Mouse (Mus musculus) liver, embryonic 16.5 days (tissue): Measurements from ENCODE around the gene Yif1a. TPM values are rescaled to one million over a fixed set of nuclear protein-coding genes. Genes with fewer than 3 reads are reported as not detected.
"Not testable (repeated sequence)": the region's sequence is repeated elsewhere in the genome, so short reads cannot be mapped to it uniquely, and the experiment has no call there.

Source experiments
- ATAC-seq: fragments of 200-750 bp; cut with Nextera tagmentation; 2 replicates; pipeline ENCODE4 v1.8.0; 2017; ENCODE audit warnings: low read depth, mild to moderate bottlenecking, moderate number of reproducible peaks, moderate library complexity
- H3K27ac ChIP-seq: fragments of 300-500 bp; sonication (generic); 2 replicates; pipeline ENCODE4 v1.5.1; 2014; ENCODE audit warnings: mild to moderate bottlenecking, low read length
- H3K27me3 ChIP-seq: fragments of 300-500 bp; sonication (generic); 2 replicates; pipeline ENCODE4 v1.6.1; 2014; ENCODE audit warnings: low read depth, low read length, mixed read lengths; ENCODE audit not compliant: control insufficient read depth, insufficient read depth
- H3K36me3 ChIP-seq: fragments of 300-500 bp; sonication (generic); 2 replicates; pipeline ENCODE4 v1.6.1; 2014; ENCODE audit warnings: mild to moderate bottlenecking; ENCODE audit not compliant: control insufficient read depth, insufficient read depth
- H3K4me1 ChIP-seq: fragments of 300-500 bp; sonication (generic); 2 replicates; pipeline ENCODE4 v1.6.1; 2014; ENCODE audit warnings: low read depth, low read length, mixed read lengths; ENCODE audit not compliant: control insufficient read depth
- H3K4me2 ChIP-seq: fragments of 300-500 bp; sonication (generic); 2 replicates; pipeline ENCODE4 v1.6.1; 2014; ENCODE audit warnings: low read depth, low read length, mixed read lengths
- H3K4me3 ChIP-seq: fragments of 300-500 bp; sonication (generic); 2 replicates; pipeline ENCODE4 v1.5.1; 2014; ENCODE audit warnings: low read depth, mild to moderate bottlenecking, low read length
- H3K9ac ChIP-seq: fragments of 300-500 bp; sonication (generic); 2 replicates; pipeline ENCODE4 v1.6.1; 2014; ENCODE audit warnings: low read depth, low read length
- H3K9me3 ChIP-seq: fragments of 300-500 bp; sonication (generic); replicated peaks from 2 replicates; pipeline ENCODE4 v1.6.1; 2016; ENCODE audit warnings: low read length; ENCODE audit not compliant: control insufficient read depth
- whole genome bisulfite sequencing: fragments of 180-500 bp; shearing (Covaris S2); extraction: QIAGEN DNeasy Blood & Tissue Kit; methylation state at CpG from one replicate; pipeline ENCODE4 v1.1.7; 2014; ENCODE audit not compliant: insufficient replicate concordance; 5-methylcytosine and 5-hydroxymethylcytosine counted together
- polyA plus RNA-seq: library from polyadenylated mRNA; unstranded; fragments of >200 nt; fragmentation: Nextera tagmentation; extraction: Ambion mirVana; gene quantifications from 2 replicates; pipeline ENCODE4 v1.2.1, GENCODE M21; 2015

The Yif1a gene
- polyA plus RNA-seq, 1 experiment from 2014 or later, result 53.1 TPM

DNA sequence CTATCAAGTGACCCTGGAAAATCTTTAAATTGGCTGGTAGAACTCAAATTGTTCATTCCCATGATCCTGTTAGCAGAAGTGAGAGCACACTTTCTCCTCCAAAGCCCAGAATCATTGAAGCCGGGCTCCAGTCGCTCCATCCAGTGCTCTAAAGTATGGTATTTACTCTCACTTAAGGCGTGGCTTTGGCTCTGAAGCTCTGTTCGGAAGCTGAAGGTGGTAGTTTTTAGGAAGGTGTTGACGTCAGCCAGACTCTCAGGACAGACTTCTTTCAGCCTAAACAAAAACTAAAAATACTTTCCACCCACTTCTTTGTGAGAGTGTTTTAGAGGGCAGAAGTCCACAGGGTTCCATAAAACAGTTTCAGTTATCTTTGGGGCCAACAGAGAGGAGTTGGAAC is 14.8 kb upstream of the Yif1a start:
- WGBS, result 32% methylated on average over 5 of the region's 5 CpGs
- Histone ChIP-seq H3K4me2 (no peak overlapping the region), H3K27ac (no peak overlapping the region), H3K4me3 (no peak overlapping the region), H3K4me1 (peaks cover 25% of the 10 kb centered on the region), H3K36me3 (no peaks in the 10 kb centered on the region), H3K27me3 (peaks cover 30% of the 10 kb centered on the region), H3K9me3 (no peaks in the 10 kb centered on the region), H3K9ac (no peak overlapping the region)
- no peak for ATAC-seq

- ATAC-seq, result no peak
- Histone ChIP-seq H3K27me3 (peaks cover 45% of the 10 kb centered on the region), H3K4me1 (no peaks in the 10 kb centered on the region), H3K9me3 (no peaks in the 10 kb centered on the region), H3K4me2 (no peak overlapping the region), H3K36me3 (no peaks in the 10 kb centered on the region), H3K27ac (no peak overlapping the region), H3K9ac (no peak overlapping the region), H3K4me3 (no peak overlapping the region)
- 72% methylated on average over 1 of the region's 1 CpGs for WGBS
Observed at GRCm38 (mm10) chr19:5079279-5079678, 9.1 kb upstream of the Yif1a start.

DNA sequence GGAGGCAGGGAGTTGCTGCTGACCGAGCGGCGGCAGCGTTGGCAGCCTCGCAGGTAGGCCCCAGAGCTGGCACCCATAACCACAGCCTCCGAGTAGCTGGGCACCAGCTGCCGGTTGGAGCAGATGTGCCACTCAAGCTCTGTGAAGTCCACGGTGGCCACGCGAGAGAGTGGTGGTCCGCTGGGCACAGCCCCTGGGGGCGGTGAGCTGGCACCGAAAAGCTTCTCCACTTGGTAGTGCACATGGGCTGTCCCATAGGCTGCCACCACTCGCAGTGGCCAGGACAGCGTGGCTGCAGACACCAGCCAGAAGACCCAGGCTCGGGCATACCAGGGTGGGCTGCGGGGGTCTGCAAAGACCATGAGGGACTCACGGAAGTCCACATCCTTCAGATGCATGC is 6.3 kb upstream of the Yif1a start:
- 62% methylated on average over 18 of the region's 18 CpGs for WGBS
- no peak for ATAC-seq
- peaks cover 9% of the 10 kb centered on the region for H3K4me1 ChIP-seq
- no peak overlapping the region for H3K4me2 ChIP-seq
- H3K4me3 ChIP-seq, result no peak overlapping the region
- H3K36me3 ChIP-seq, result no peaks in the 10 kb centered on the region
- H3K9ac ChIP-seq, result no peak overlapping the region
- H3K9me3 ChIP-seq, result no peaks in the 10 kb centered on the region
- H3K27ac ChIP-seq, result no peak overlapping the region
- peaks cover 71% of the 10 kb centered on the region for H3K27me3 ChIP-seq

DNA sequence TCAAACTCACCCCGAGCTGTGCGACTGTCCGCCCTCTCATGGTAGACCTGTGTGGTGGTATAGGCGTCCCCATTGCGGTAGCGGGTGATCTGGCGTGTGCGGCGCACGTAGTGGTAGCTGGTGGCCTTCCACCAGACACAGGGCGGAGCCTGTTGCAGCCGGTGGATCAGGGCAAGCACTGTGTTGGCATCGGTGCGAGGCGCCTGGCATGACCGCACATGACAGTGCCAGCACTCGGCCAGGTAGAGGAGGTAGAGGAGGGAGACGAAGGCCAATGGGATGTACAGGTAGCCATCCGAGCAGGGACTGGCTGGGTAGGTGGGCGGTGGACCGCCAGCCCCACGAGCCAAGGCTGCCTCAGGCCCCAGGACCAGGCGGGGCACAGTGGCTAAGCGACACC is 5.7 kb upstream of the Yif1a start:
- no peak for ATAC-seq
- 57% methylated on average over 24 of the region's 24 CpGs for WGBS
- H3K27me3 ChIP-seq, result peaks cover 72% of the 10 kb centered on the region

DNA sequence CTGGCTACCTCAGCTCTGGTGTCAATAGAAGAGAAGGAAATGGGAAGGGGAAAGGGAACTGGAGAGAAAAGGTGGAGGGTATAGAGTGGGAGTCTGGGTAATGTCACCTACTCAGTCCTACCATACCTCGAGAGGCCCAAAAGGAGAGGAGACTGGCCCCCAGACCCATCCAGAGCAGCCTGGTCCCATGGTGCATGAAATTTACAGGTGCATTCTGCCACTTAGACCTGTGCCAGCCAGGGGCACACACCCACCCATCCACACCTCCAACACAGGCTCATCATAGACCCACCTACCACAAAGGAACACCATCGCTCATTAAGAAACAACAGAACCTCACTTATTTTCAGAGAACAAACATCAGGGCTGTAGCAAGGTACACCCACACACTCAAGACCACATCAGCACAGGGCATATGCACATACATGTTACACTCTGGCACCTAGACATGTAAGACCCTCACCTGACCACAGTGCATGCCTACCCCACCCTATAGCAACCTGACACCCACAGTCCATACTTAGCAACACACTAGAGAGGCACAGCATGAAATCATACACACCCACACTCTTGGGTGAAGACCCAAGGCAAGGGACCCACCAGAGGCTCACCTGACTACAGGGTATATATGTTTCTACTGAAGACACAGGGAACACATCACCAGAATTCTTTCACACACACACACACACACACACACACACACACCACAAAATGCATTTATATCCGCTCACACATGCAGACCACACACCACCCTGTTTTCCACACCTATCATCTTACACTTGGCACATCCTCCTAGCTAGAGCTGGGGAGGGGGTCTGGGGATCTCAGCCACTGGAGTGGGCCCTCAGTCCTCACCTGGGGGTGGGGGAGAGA is 4.1 kb upstream of the Yif1a start:
- Histone ChIP-seq H3K27ac (no peak overlapping the region), H3K9me3 (no peaks in the 10 kb centered on the region), H3K36me3 (no peaks in the 10 kb centered on the region), H3K4me2 (no peak overlapping the region), H3K27me3 (peaks cover 72% of the 10 kb centered on the region), H3K4me3 (no peak overlapping the region), H3K9ac (no peak overlapping the region), H3K4me1 (peaks cover 18% of the 10 kb centered on the region)
- no peak for ATAC-seq
- 53% methylated on average over 3 of the region's 3 CpGs for WGBS

More for the DNA sequence above, 5.7 kb upstream of the Yif1a start:
- no peak overlapping the region for H3K9ac ChIP-seq
- no peaks in the 10 kb centered on the region for H3K36me3 ChIP-seq
- H3K4me2 ChIP-seq, result no peak overlapping the region
- no peak overlapping the region for H3K4me3 ChIP-seq
- peaks cover 10% of the 10 kb centered on the region for H3K4me1 ChIP-seq
- no peak overlapping the region for H3K27ac ChIP-seq
- H3K9me3 ChIP-seq, result no peaks in the 10 kb centered on the region

GRCm38 (mm10) chr19:5084834-5085144 is 3.5 kb upstream of the Yif1a start:
- WGBS, result 4% methylated on average over 15 of the region's 15 CpGs
- no peak for ATAC-seq
- H3K27me3 ChIP-seq, result peaks cover 72% of the 10 kb centered on the region

GRCm38 (mm10) chr19:5085145-5085863 is 3.0 kb upstream of the Yif1a start, which contains the start of gene Tmem151a:
Gene Tmem151a (minus strand): TSS chr19:5085531.
- Histone ChIP-seq H3K4me1 (peaks cover 21% of the 10 kb centered on the region), H3K4me3 (peak within 1 kb of the TSS; percentile 56), H3K4me2 (peak within 1 kb of the TSS; percentile 79), H3K36me3 (no peaks in the 10 kb centered on the region), H3K27ac (no peak within 1 kb of the TSS), H3K9me3 (no peaks in the 10 kb centered on the region), H3K9ac (no peak within 1 kb of the TSS), H3K27me3 (peaks cover 67% of the 10 kb centered on the region)
- WGBS, result 1% methylated on average over 64 of the region's 69 CpGs
- no peak for ATAC-seq

More at GRCm38 (mm10) chr19:5084834-5085144, 3.5 kb upstream of the Yif1a start:
- Histone ChIP-seq H3K27ac (no peak overlapping the region), H3K4me1 (peaks cover 21% of the 10 kb centered on the region), H3K36me3 (no peaks in the 10 kb centered on the region), H3K9ac (no peak overlapping the region), H3K9me3 (no peaks in the 10 kb centered on the region), H3K4me2 (peak overlapping the region; percentile 79), H3K4me3 (peak overlapping the region; percentile 56)

DNA sequence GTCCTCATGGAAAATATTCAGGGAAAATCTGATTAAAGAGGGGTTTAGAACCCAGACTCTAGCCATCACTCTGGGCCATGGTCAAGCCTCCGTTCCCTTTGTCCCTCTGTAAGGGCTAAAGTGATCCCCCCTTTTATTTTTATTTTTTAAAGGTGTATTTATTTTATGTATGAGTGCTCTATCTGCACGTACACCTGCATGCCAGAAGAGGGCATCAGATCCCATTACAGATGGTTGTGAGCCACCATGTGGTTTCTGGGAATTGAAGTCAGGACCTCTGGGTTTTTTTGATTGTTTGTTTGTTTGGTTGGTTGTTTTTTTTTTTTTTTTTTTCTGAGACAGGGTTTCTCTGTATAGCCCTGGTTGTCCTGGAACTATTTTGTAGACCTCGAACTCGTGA is 1.8 kb upstream of the Yif1a start:
- not testable (repeated sequence) for H3K9ac ChIP-seq, ATAC-seq, H3K27ac ChIP-seq, H3K4me3 ChIP-seq, H3K9me3 ChIP-seq, H3K4me2 ChIP-seq, H3K36me3 ChIP-seq
- Histone ChIP-seq H3K4me1 (peaks cover 21% of the 10 kb centered on the region), H3K27me3 (peaks cover 55% of the 10 kb centered on the region)
- WGBS, result 48% methylated on average over 4 of the region's 4 CpGs

DNA sequence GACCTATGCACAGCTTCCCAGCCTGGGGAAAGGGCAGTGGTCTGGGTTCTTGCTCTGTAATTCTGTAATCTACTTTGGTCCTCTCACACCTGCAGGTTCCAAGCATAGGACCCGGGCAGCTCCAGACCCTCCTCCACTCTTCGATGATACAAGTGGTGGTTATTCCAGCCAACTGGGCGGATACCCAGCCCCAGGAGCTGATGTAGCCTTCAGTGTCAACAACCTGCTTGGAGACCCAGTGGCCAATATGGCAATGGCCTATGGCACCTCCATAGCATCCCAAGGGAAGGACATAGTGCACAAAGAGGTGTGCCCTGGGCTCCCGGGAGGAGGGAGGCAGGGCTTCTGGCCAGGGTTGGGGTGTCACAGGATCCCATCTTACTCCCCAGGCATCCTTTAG is 986 bp downstream of the Yif1a start:
- Histone ChIP-seq H3K4me1 (peaks cover 27% of the 10 kb centered on the region), H3K36me3 (no peaks in the 10 kb centered on the region; the same call in 1 of the 2 replicates), H3K9ac (peak overlapping the region; percentile 79), H3K9me3 (no peaks in the 10 kb centered on the region), H3K4me3 (peak overlapping the region; percentile 83), H3K27me3 (peaks cover 27% of the 10 kb centered on the region), H3K27ac (no peak overlapping the region), H3K4me2 (peak overlapping the region; percentile 91)
- 84% methylated on average over 4 of the region's 4 CpGs for WGBS
- no peak for ATAC-seq
